In genomic region chr4:119779561-119780400, GRCm38 (mm10) we compare ENCODE assay signal across 10 mouse cellular contexts. TPM values are rescaled to one million over a fixed set of nuclear protein-coding genes. Genes with fewer than 3 reads are reported as not detected.
A peak's percentile ranks its signal among the peaks of the same experiment; 100 is the strongest.
DNase-seq lines count a peak whose midpoint lies in the region; ATAC-seq and TF ChIP-seq lines count a peak whose summit lies in the region.
"Had no signal": no experiment of that assay in that cellular context is flagged by ENCODE, and none has a peak within 500 bp of the region (broad histone marks: within the 10 kb centered on the region; RNA-seq: fewer than 3 reads in every experiment).

No protein-coding gene starts in this region.

- 0 out of 2 replicates have a peak, but pooled peaks cover 4% of the 10 kb centered on the region for H3K4me1 ChIP-seq in lung, embryonic 14.5 days (ENCODE audit: insufficient read depth)
- H3K4me1 ChIP-seq in lung, adult 2 months (ENCODE audit: control insufficient read depth, insufficient read depth, low read length): peaks cover 4% of the 10 kb centered on the region

- no peaks in the 10 kb centered on the region for H3K27me3 ChIP-seq in lung, embryonic 14.5 days (ENCODE audit: insufficient read depth, low read length)
- H3K27me3 ChIP-seq: hindbrain, embryonic 15.5 days had no signal

- no peak overlapping the region for H3K4me2 ChIP-seq in lung, embryonic 14.5 days
- H3K4me2 ChIP-seq: hindbrain, embryonic 15.5 days had no signal

- intact Hi-C loops in heart, postnatal 14 days (cut with DNase I): no loop called here

- peak overlapping the region; percentile 0; the same call in 1 of the 2 replicates for H3K27ac ChIP-seq in lung, embryonic 14.5 days (ENCODE audit: low read depth)
- H3K27ac ChIP-seq: hindbrain, embryonic 15.5 days had no signal

- TF ChIP-seq POLR2A in lung, adult 2 months (IDR thresholded peaks at IDR 0.05; ENCODE audit: borderline replicate concordance, extremely low read depth, low read depth, low read length): no peak

- DNase-seq in gastrocnemius, adult 18-20 months (ENCODE audit: low spot score): peak; percentile 55
- DNase-seq in gastrocnemius, postnatal 10 days: no peak
- peak; percentile 28 for DNase-seq in lung, embryonic 14.5 days
- DNase-seq in lung, adult 2 months: no peak
- DNase-seq in brain, adult 2 months (ENCODE audit: low read depth, low spot score): peak; percentile 75
- peak; percentile 15 to 51 for DNase-seq in heart, postnatal 14 days
- no peak for DNase-seq in frontal cortex, postnatal 14 days (ENCODE audit: low spot score in 2 of 2)
- DNase-seq in retina, postnatal 1 day: no peak
- DNase-seq: thymus, postnatal 25 days had no signal

- no peak for TF ChIP-seq CTCF in lung, embryonic 14.5 days (IDR thresholded peaks at IDR 0.05; ENCODE audit: low read depth)
- no peak for TF ChIP-seq CTCF in lung, adult 2 months (IDR thresholded peaks at IDR 0.05; ENCODE audit: insufficient read depth, low read length)

- H3K36me3 ChIP-seq in lung, embryonic 14.5 days (ENCODE audit: insufficient read depth): no peaks in the 10 kb centered on the region
- H3K36me3 ChIP-seq: hindbrain, embryonic 15.5 days had no signal

- H3K4me3 ChIP-seq in lung, embryonic 14.5 days (ENCODE audit: low read depth, low read length): no peak overlapping the region
- H3K4me3 ChIP-seq in lung, adult 2 months (replicated peaks; ENCODE audit: extremely low read depth, low read depth, low read length): no peak overlapping the region
- H3K4me3 ChIP-seq: hindbrain, embryonic 15.5 days had no signal

- ATAC-seq in lung, embryonic 14.5 days (ENCODE audit: insufficient read depth): no peak; the same call in 1 of the 2 replicates

- H3K9ac ChIP-seq in lung, embryonic 14.5 days: no peak overlapping the region
- H3K9ac ChIP-seq: hindbrain, embryonic 15.5 days had no signal

- no peaks in the 10 kb centered on the region for H3K9me3 ChIP-seq in lung, embryonic 14.5 days (ENCODE audit: low read depth, low read length)
- H3K9me3 ChIP-seq: hindbrain, embryonic 15.5 days had no signal

- 47% methylated on average over 5 of the region's 5 CpGs for WGBS in lung, embryonic 14.5 days
- WGBS in lung, adult 2 months: 30% methylated on average over 5 of the region's 5 CpGs

RNA-seq across cellular contexts. Expression of gene Hivep3, which starts 46.2 kb away (rescaled TPM):
- total RNA-seq in gastrocnemius, adult 18-20 months (2021): 1 to 10 TPM; 3.0 to 5.6 TPM
- 1 to 10 TPM; 3.5 to 3.9 TPM for total RNA-seq in gastrocnemius, postnatal 10 days (2021)
- polyA plus RNA-seq in lung, embryonic 14.5 days (2014; fragmentation: Nextera tagmentation; extraction: Ambion mirVana): 22.0 and 28.4 TPM in 2 replicates
- 15.0 and 23.1 TPM in 2 replicates for polyA plus RNA-seq in lung, adult 2 months (2012; rRNA removed)
- 1 to 10 TPM; 5.7 to 6.3 TPM for total RNA-seq in heart, postnatal 14 days (2021)

Comparison
In these comparisons a context has a peak if more than half of its experiments do, and no peak if none do; other contexts are left out.
1. DNase-seq: peak in gastrocnemius, adult 18-20 months (single experiment), lung, embryonic 14.5 days (single experiment), brain, adult 2 months (single experiment) and heart, postnatal 14 days (2 of 2); none in gastrocnemius, postnatal 10 days (single experiment), lung, adult 2 months (single experiment), frontal cortex, postnatal 14 days (0 of 2) and retina, postnatal 1 day (single experiment).